ENCODE assay signal across 31 mouse cellular contexts in genomic region chr9:14530004-14530403, GRCm38 (mm10). TPM values are rescaled to one million over a fixed set of nuclear protein-coding genes. Genes with fewer than 3 reads are reported as not detected.
DNase-seq lines count a peak whose midpoint lies in the region; ATAC-seq lines count a peak whose summit lies in the region.
"Had no signal": no experiment of that assay in that cellular context is flagged by ENCODE, and none has a peak within 500 bp of the region (broad histone marks: within the 10 kb centered on the region; RNA-seq: fewer than 3 reads in every experiment).

No protein-coding gene starts in this region.

- H3K4me1 ChIP-seq in liver, embryonic 11.5 days (replicated peaks; ENCODE audit: control insufficient read depth, insufficient read depth, low read length), result no peaks in the 10 kb centered on the region
- no peaks in the 10 kb centered on the region for H3K4me1 ChIP-seq in liver, embryonic 13.5 days (replicated peaks)
- H3K4me1 ChIP-seq in stomach, embryonic 15.5 days, result 0 out of 2 replicates have a peak, but pooled peaks cover 2% of the 10 kb centered on the region
- H3K4me1 ChIP-seq: embryonic facial prominence, embryonic 15.5 days; heart, embryonic 15.5 days; limb, embryonic 13.5 days had no signal

- H3K27ac ChIP-seq in liver, embryonic 11.5 days (ENCODE audit: low read depth, low read length), result no peak overlapping the region
- H3K27ac ChIP-seq in liver, embryonic 13.5 days, result no peak overlapping the region
- H3K27ac ChIP-seq in stomach, embryonic 15.5 days, result no peak overlapping the region
- H3K27ac ChIP-seq: embryonic facial prominence, embryonic 10.5 days; embryonic facial prominence, embryonic 15.5 days; forebrain, embryonic 12.5 days; heart, embryonic 15.5 days; hindbrain, embryonic 12.5 days; left cerebral cortex, adult 2 months; limb, embryonic 13.5 days; macrophage; midbrain, embryonic 13.5 days had no signal

- H3K9me3 ChIP-seq in liver, embryonic 11.5 days (ENCODE audit: control insufficient read depth, low read length), result no peaks in the 10 kb centered on the region
- no peaks in the 10 kb centered on the region for H3K9me3 ChIP-seq in liver, embryonic 13.5 days (replicated peaks)
- H3K9me3 ChIP-seq in stomach, embryonic 15.5 days, result no peaks in the 10 kb centered on the region
- H3K9me3 ChIP-seq: embryonic facial prominence, embryonic 10.5 days; embryonic facial prominence, embryonic 15.5 days; forebrain, embryonic 12.5 days; heart, embryonic 15.5 days; hindbrain, embryonic 12.5 days; limb, embryonic 13.5 days; midbrain, embryonic 13.5 days had no signal

- no peak overlapping the region for H3K4me3 ChIP-seq in liver, embryonic 11.5 days (ENCODE audit: low read depth, low read length)
- no peak overlapping the region for H3K4me3 ChIP-seq in liver, embryonic 13.5 days (replicated peaks)
- H3K4me3 ChIP-seq in stomach, embryonic 15.5 days (replicated peaks), result no peak overlapping the region
- H3K4me3 ChIP-seq: embryonic facial prominence, embryonic 10.5 days; embryonic facial prominence, embryonic 15.5 days; forebrain, embryonic 12.5 days; heart, embryonic 15.5 days; hindbrain, embryonic 12.5 days; left cerebral cortex, adult 2 months; limb, embryonic 13.5 days; midbrain, embryonic 13.5 days had no signal

- 70% methylated on average over 5 of the region's 5 CpGs for WGBS in liver, embryonic 11.5 days
- 67% methylated on average over 5 of the region's 5 CpGs for WGBS in liver, embryonic 13.5 days (ENCODE audit: insufficient replicate concordance)
- WGBS in stomach, embryonic 15.5 days, result 33% methylated on average over 5 of the region's 5 CpGs

- no peaks in the 10 kb centered on the region for H3K27me3 ChIP-seq in liver, embryonic 11.5 days (replicated peaks; ENCODE audit: control insufficient read depth, insufficient read depth, low read length)
- no peaks in the 10 kb centered on the region for H3K27me3 ChIP-seq in liver, embryonic 13.5 days
- no peaks in the 10 kb centered on the region for H3K27me3 ChIP-seq in stomach, embryonic 15.5 days (replicated peaks)
- H3K27me3 ChIP-seq: embryonic facial prominence, embryonic 15.5 days; forebrain, embryonic 12.5 days; heart, embryonic 15.5 days; hindbrain, embryonic 12.5 days; limb, embryonic 13.5 days; midbrain, embryonic 13.5 days had no signal

- H3K36me3 ChIP-seq in liver, embryonic 11.5 days (ENCODE audit: control insufficient read depth, insufficient read depth, low read length), result no peaks in the 10 kb centered on the region
- H3K36me3 ChIP-seq in liver, embryonic 13.5 days, result no peaks in the 10 kb centered on the region
- H3K36me3 ChIP-seq in stomach, embryonic 15.5 days, result no peaks in the 10 kb centered on the region
- H3K36me3 ChIP-seq: embryonic facial prominence, embryonic 10.5 days; embryonic facial prominence, embryonic 15.5 days; forebrain, embryonic 12.5 days; heart, embryonic 15.5 days; hindbrain, embryonic 12.5 days; limb, embryonic 13.5 days; midbrain, embryonic 13.5 days had no signal

- H3K4me2 ChIP-seq in liver, embryonic 11.5 days, result no peak overlapping the region
- H3K4me2 ChIP-seq in liver, embryonic 13.5 days, result no peak overlapping the region
- no peak overlapping the region for H3K4me2 ChIP-seq in stomach, embryonic 15.5 days
- H3K4me2 ChIP-seq: embryonic facial prominence, embryonic 15.5 days; forebrain, embryonic 12.5 days; heart, embryonic 15.5 days; hindbrain, embryonic 12.5 days; limb, embryonic 13.5 days; midbrain, embryonic 13.5 days had no signal

- no peak for ATAC-seq in liver, embryonic 11.5 days (replicated peaks; ENCODE audit: low FRiP score)
- ATAC-seq in liver, embryonic 13.5 days (ENCODE audit: low read depth), result peak; percentile 68
- ATAC-seq in stomach, embryonic 15.5 days (ENCODE audit: insufficient read depth, low FRiP score, low read depth), result peak; percentile 85
- ATAC-seq: activated CD4-positive, CD25-positive, alpha-beta regulatory T cell, adult 4 months; forebrain, postnatal 0 days; lung, postnatal 0 days; midbrain, embryonic 13.5 days had no signal

- no peak overlapping the region for H3K9ac ChIP-seq in liver, embryonic 11.5 days (ENCODE audit: low read depth, low read length)
- H3K9ac ChIP-seq in liver, embryonic 13.5 days, result no peak overlapping the region
- no peak overlapping the region for H3K9ac ChIP-seq in stomach, embryonic 15.5 days
- H3K9ac ChIP-seq: embryonic facial prominence, embryonic 15.5 days; forebrain, embryonic 12.5 days; forebrain, postnatal 0 days; heart, embryonic 15.5 days; hindbrain, embryonic 12.5 days; limb, embryonic 13.5 days; midbrain, embryonic 13.5 days had no signal

- DNase-seq in liver, result peak; percentile 21
- no peak for DNase-seq in liver, embryonic 11.5 days (ENCODE audit: low spot score)
- DNase-seq in liver, embryonic 13.5 days, result no peak
- DNase-seq in lung, postnatal 36 days, result no peak
- DNase-seq in cerebellum, postnatal 25 days, result no peak
- no peak for DNase-seq in urinary bladder, postnatal 25 days (ENCODE audit: low spot score)
- DNase-seq: adrenal gland, adult 2 months; cerebellum, adult 2 months; cerebellum, postnatal 14 days; forebrain, postnatal 0 days; gastrocnemius, postnatal 14 days; heart, postnatal 36 days; kidney, adult 8-10 months; kidney, postnatal 10 days; layer of hippocampus, adult 9-11 months; lung, adult 18-20 months; thymus, adult 18-20 months; thymus, postnatal 25 days had no signal

RNA-seq across cellular contexts. Expression of gene Cwc15, which starts 29.6 kb away (rescaled TPM):
- polyA plus RNA-seq in liver, embryonic 11.5 days (2014; fragmentation: Nextera tagmentation; extraction: Ambion mirVana), result 145 and 147 TPM in 2 replicates
- 86.3 and 104 TPM in 2 replicates for polyA plus RNA-seq in liver, embryonic 13.5 days (2015; fragmentation: Nextera tagmentation; extraction: Ambion mirVana)
- polyA plus RNA-seq in stomach, embryonic 15.5 days (2015; fragmentation: Nextera tagmentation; extraction: Ambion mirVana), result 135 and 147 TPM in 2 replicates

RNA-seq across cellular contexts. Expression of gene Kdm4d, which starts 29.7 kb away (rescaled TPM):
- polyA plus RNA-seq in liver, embryonic 11.5 days (2014; fragmentation: Nextera tagmentation; extraction: Ambion mirVana), result 0.18 and 0.26 TPM in 2 replicates
- polyA plus RNA-seq in liver, embryonic 13.5 days (2015; fragmentation: Nextera tagmentation; extraction: Ambion mirVana), result 0.05 TPM in 2 replicates
- 0.40 and 0.43 TPM in 2 replicates for polyA plus RNA-seq in stomach, embryonic 15.5 days (2015; fragmentation: Nextera tagmentation; extraction: Ambion mirVana)
- polyA plus RNA-seq: large intestine, adult 2 months; macrophage had no signal
